Mouse (Mus musculus): ENCODE data around the gene Fam107b.

DNA sequence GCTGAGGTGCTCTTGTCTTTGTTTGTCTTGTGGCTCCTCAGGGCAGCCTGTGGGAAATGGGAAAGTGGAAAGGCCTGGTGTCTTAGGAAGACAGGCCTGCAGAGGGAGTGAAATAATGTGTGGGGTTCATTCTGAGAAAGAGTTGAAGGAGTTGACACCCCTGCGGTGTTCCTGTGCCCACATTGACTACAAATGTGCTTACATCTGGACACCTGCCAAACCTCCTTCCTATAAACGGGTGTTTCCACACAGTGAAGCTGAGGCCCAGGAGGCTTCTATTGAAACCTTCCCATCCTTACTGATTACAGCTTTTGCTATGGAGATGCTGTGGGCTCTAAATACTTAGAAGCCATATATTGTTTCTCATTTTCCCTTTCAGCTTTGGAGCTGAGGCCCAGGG is 183.5 kb downstream of the Fam107b start:
- TF ChIP-seq CTCF (IDR thresholded peaks at IDR 0.05; ENCODE audit: extremely low read depth, insufficient read length, insufficient replicate concordance, low read depth, low read length): no peak
- TF ChIP-seq POLR2A (IDR thresholded peaks at IDR 0.05; ENCODE audit: low read depth, low read length): no peak

Data from small intestine, adult 2 months (tissue).